Mouse (Mus musculus) retina, postnatal 7 days (tissue): ENCODE data around the gene Sh2d3c.

Experiments
- DNase-seq: peaks from one replicate; pipeline ENCODE4 v3.0.0-alpha.2; 2012; ENCODE audit warnings: low read depth, low spot score

Sh2d3c gene

GRCm38 (mm10) chr2:32791297-32791696, 70.4 kb downstream of the Sh2d3c start:
- DNase-seq, result no peak

GRCm38 (mm10) chr2:32795748-32796418, 75.0 kb downstream of the Sh2d3c start:
- no peak for DNase-seq

GRCm38 (mm10) chr2:32798251-32798962, 77.6 kb downstream of the Sh2d3c start:
- DNase-seq, result no peak
